8 mouse cellular contexts compared by ENCODE assay signal in the genomic region with DNA sequence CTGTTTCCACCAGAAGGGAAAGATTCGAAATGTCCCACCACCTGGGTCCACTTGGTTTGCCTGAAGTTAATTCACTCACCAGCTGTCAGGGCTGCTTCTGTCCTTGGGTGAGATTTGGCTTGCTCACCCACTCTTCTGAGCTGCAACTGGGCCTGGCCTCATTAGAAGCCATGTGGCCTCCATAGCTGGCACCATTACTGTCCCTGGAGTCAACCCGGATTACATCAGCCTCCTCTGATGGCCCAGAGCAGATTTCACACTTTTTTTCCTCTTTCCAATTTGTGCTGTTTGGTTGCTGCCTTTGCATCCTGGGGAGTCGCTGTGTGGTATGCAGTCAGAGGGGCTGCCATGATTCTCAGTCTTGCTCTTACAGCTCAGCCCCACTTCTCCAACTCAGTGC.
DNase-seq lines count a peak whose midpoint lies in the region; ATAC-seq and TF ChIP-seq lines count a peak whose summit lies in the region.

No protein-coding gene starts in this region.

- H3K27me3 ChIP-seq in heart, adult 2 months (ENCODE audit: control insufficient read depth, insufficient read depth, low read length), result no peaks in the 10 kb centered on the region
- H3K27me3 ChIP-seq in heart, embryonic 12.5 days (replicated peaks), result no peaks in the 10 kb centered on the region
- no peaks in the 10 kb centered on the region for H3K27me3 ChIP-seq in intestine, embryonic 15.5 days (replicated peaks)

- TF ChIP-seq CTCF in heart, adult 2 months (IDR thresholded peaks at IDR 0.05), result no peak

- no peaks in the 10 kb centered on the region for H3K4me1 ChIP-seq in heart, adult 2 months (ENCODE audit: control insufficient read depth, insufficient read depth, low read length)
- H3K4me1 ChIP-seq in heart, embryonic 12.5 days (replicated peaks), result no peaks in the 10 kb centered on the region
- H3K4me1 ChIP-seq in intestine, embryonic 15.5 days (replicated peaks), result no peaks in the 10 kb centered on the region

- TF ChIP-seq EP300 in heart, adult 2 months (IDR thresholded peaks at IDR 0.05; ENCODE audit: insufficient read depth, low read depth, low read length), result no peak

- no peaks in the 10 kb centered on the region for H3K79me2 ChIP-seq in heart, adult 2 months (replicated peaks; ENCODE audit: control insufficient read depth, insufficient read depth, low read length)

- no peak overlapping the region for H3K4me3 ChIP-seq in heart, adult 2 months
- no peak overlapping the region for H3K4me3 ChIP-seq in heart, embryonic 12.5 days
- no peak overlapping the region for H3K4me3 ChIP-seq in intestine, embryonic 15.5 days (replicated peaks)

- H3K9me3 ChIP-seq in heart, embryonic 12.5 days (replicated peaks), result no peaks in the 10 kb centered on the region
- no peaks in the 10 kb centered on the region for H3K9me3 ChIP-seq in intestine, embryonic 15.5 days

- peak; percentile 18 to 28 for DNase-seq in heart, adult 2 months
- peak; percentile 15 for DNase-seq in retina, adult 2 months (ENCODE audit: low read depth, low spot score)
- no peak for DNase-seq in retina, embryonic 14.5 days (ENCODE audit: low spot score)
- DNase-seq in gastrocnemius, adult 18-20 months (ENCODE audit: low spot score), result peak; percentile 13
- DNase-seq in spleen, adult 12 weeks (ENCODE audit: low spot score), result no peak
- DNase-seq in testis, postnatal 14 days (ENCODE audit: low spot score), result no peak

- no peaks in the 10 kb centered on the region for H3K36me3 ChIP-seq in heart, adult 2 months (ENCODE audit: control insufficient read depth, insufficient read depth, low read length)
- H3K36me3 ChIP-seq in heart, embryonic 12.5 days, result no peaks in the 10 kb centered on the region
- no peaks in the 10 kb centered on the region for H3K36me3 ChIP-seq in intestine, embryonic 15.5 days

- TF ChIP-seq POLR2A in heart, adult 2 months (IDR thresholded peaks at IDR 0.05; ENCODE audit: insufficient read depth, low read depth, low read length), result no peak

- H3K27ac ChIP-seq in heart, adult 2 months, result no peak overlapping the region
- no peak overlapping the region for H3K27ac ChIP-seq in heart, embryonic 12.5 days (ENCODE audit: poor library complexity, severe bottlenecking)
- no peak overlapping the region for H3K27ac ChIP-seq in intestine, embryonic 15.5 days

- no peak overlapping the region for H3K4me2 ChIP-seq in heart, embryonic 12.5 days
- H3K4me2 ChIP-seq in intestine, embryonic 15.5 days (replicated peaks), result no peak overlapping the region

- 66% methylated on average over 3 of the region's 3 CpGs for WGBS in heart, adult 2 months
- WGBS in heart, embryonic 12.5 days, result 87% methylated on average over 3 of the region's 3 CpGs
- WGBS in intestine, embryonic 15.5 days, result 87% methylated on average over 3 of the region's 3 CpGs

- intact Hi-C loops in heart, adult 2 months (cut with DNase I), result loop anchor here (2.0 to 10.0 kb wide), 4 partner anchors 210 to 773 kb away; no protein-coding TSS in a partner anchor

- no peak overlapping the region for H3K9ac ChIP-seq in heart, adult 2 months (ENCODE audit: low read depth, low read length)
- H3K9ac ChIP-seq in heart, embryonic 12.5 days, result no peak overlapping the region
- H3K9ac ChIP-seq in intestine, embryonic 15.5 days, result no peak overlapping the region

- ATAC-seq in heart, embryonic 12.5 days (ENCODE audit: insufficient number of reproducible peaks, low FRiP score), result no peak
- no peak for ATAC-seq in intestine, embryonic 15.5 days

Comparison
In these comparisons a context has a peak if more than half of its experiments do, and no peak if none do; other contexts are left out.
1. DNase-seq: peak in heart, adult 2 months (2 of 2), retina, adult 2 months (single experiment) and gastrocnemius, adult 18-20 months (single experiment); none in retina, embryonic 14.5 days (single experiment), spleen, adult 12 weeks (single experiment) and testis, postnatal 14 days (single experiment).